Mouse (Mus musculus) MEL (cell line): ENCODE measurements around the gene Tmem69. TPM values are rescaled to one million over a fixed set of nuclear protein-coding genes. Genes with fewer than 3 reads are reported as not detected.

Experiments used
- BHLHE40 ChIP-seq: IDR thresholded peaks from 2 replicates; pipeline ENCODE4 v1.6.1; 2012; ENCODE audit warnings: low read depth, mild to moderate bottlenecking, inconsistent platforms, low read length, improper control_type of control experiment, borderline replicate concordance
- CHD1 ChIP-seq: IDR thresholded peaks from 2 replicates; pipeline ENCODE4 v1.6.1; 2012; ENCODE audit warnings: low read depth, mild to moderate bottlenecking, inconsistent platforms, low read length, improper control_type of control experiment
- CHD2 ChIP-seq: IDR thresholded peaks from 2 replicates; pipeline ENCODE4 v1.6.1; 2011; ENCODE audit warnings: low read length, improper control_type of control experiment
- E2F4 ChIP-seq: IDR thresholded peaks from 2 replicates; pipeline ENCODE4 v1.6.1; 2011; ENCODE audit warnings: low read depth, low read length, improper control_type of control experiment, borderline replicate concordance
- ELF1 ChIP-seq: IDR thresholded peaks from 2 replicates; pipeline ENCODE4 v1.6.1; 2014; ENCODE audit warnings: low read depth, mild to moderate bottlenecking, inconsistent platforms, low read length, improper control_type of control experiment, moderate library complexity
- ETS1 ChIP-seq: IDR thresholded peaks from 2 replicates; pipeline ENCODE4 v1.6.1; 2012; ENCODE audit warnings: low read depth, mild to moderate bottlenecking, inconsistent platforms, low read length, improper control_type of control experiment, moderate library complexity
- GATA1 ChIP-seq: IDR thresholded peaks from 2 replicates; pipeline ENCODE4 v1.6.1; 2011; ENCODE audit warnings: low read depth, low read length, improper control_type of control experiment
- HCFC1 ChIP-seq: IDR thresholded peaks from 2 replicates; pipeline ENCODE4 v1.6.1; 2012; ENCODE audit warnings: low read depth, mild to moderate bottlenecking, inconsistent platforms, low read length, improper control_type of control experiment, moderate library complexity
- JUND ChIP-seq: IDR thresholded peaks from 2 replicates; pipeline ENCODE4 v1.6.1; 2011; ENCODE audit warnings: low read depth, mild to moderate bottlenecking, improper control_type of control experiment, low read length
- KAT2A ChIP-seq: conservative IDR thresholded peaks from 2 replicates; pipeline ENCODE4 v1.6.1; 2012; ENCODE audit warnings: low read depth, low read length, improper control_type of control experiment, inconsistent platforms
- MAX ChIP-seq: IDR thresholded peaks from 2 replicates; pipeline ENCODE4 v1.6.1; 2011; ENCODE audit warnings: low read length, improper control_type of control experiment
- MEF2A ChIP-seq: IDR thresholded peaks from 2 replicates; pipeline ENCODE4 v1.6.1; 2014; ENCODE audit warnings: low read depth, mild to moderate bottlenecking, inconsistent platforms, low read length, improper control_type of control experiment; ENCODE audit not compliant: poor library complexity, insufficient replicate concordance, severe bottlenecking; ENCODE audit errors: extremely low read depth
- MYB ChIP-seq: IDR thresholded peaks from 2 replicates; pipeline ENCODE4 v1.6.1; 2011; ENCODE audit warnings: mild to moderate bottlenecking, low read depth, low read length, improper control_type of control experiment
- MYC ChIP-seq: IDR thresholded peaks from 2 replicates; pipeline ENCODE4 v1.6.1; 2011; ENCODE audit warnings: low read depth, mild to moderate bottlenecking, low read length, improper control_type of control experiment, moderate library complexity
- NELFE ChIP-seq: IDR thresholded peaks from 2 replicates; pipeline ENCODE4 v1.6.1; 2011; ENCODE audit warnings: low read depth, low read length, improper control_type of control experiment
- POLR2AphosphoS2 ChIP-seq: IDR thresholded peaks from 2 replicates; pipeline ENCODE4 v1.6.1; 2011; ENCODE audit warnings: low read length, improper control_type of control experiment
- POLR2AphosphoS5 ChIP-seq: IDR thresholded peaks from 2 replicates; pipeline ENCODE4 v1.6.1; 2012; ENCODE audit warnings: low read depth, borderline replicate concordance, mild to moderate bottlenecking, inconsistent platforms, low read length, moderate library complexity, mixed read lengths
- RAD21 ChIP-seq: IDR thresholded peaks from 2 replicates; pipeline ENCODE4 v1.6.1; 2011; ENCODE audit warnings: mild to moderate bottlenecking, low read depth, low read length, improper control_type of control experiment
- SIN3A ChIP-seq: IDR thresholded peaks from 2 replicates; pipeline ENCODE4 v1.6.1; 2012; ENCODE audit warnings: low read length, improper control_type of control experiment, inconsistent platforms
- SMC3 ChIP-seq: IDR thresholded peaks from 2 replicates; pipeline ENCODE4 v1.6.1; 2011; ENCODE audit warnings: low read depth, low read length, improper control_type of control experiment
- TAL1 ChIP-seq: IDR thresholded peaks from 2 replicates; pipeline ENCODE4 v1.6.1; 2012; ENCODE audit warnings: mild to moderate bottlenecking, inconsistent platforms, low read length, moderate library complexity, mixed read lengths
- TBP ChIP-seq: IDR thresholded peaks from 2 replicates; pipeline ENCODE4 v1.8.0; 2011; ENCODE audit warnings: low read depth, low read length, improper control_type of control experiment
- UBTF ChIP-seq: IDR thresholded peaks from 2 replicates; pipeline ENCODE4 v1.6.1; 2012; ENCODE audit warnings: low read depth, mild to moderate bottlenecking, inconsistent platforms, low read length, improper control_type of control experiment, moderate library complexity, borderline replicate concordance; ENCODE audit not compliant: insufficient read depth
- USF1 ChIP-seq: IDR thresholded peaks from 2 replicates; pipeline ENCODE4 v1.6.1; 2014; ENCODE audit warnings: low read depth, mild to moderate bottlenecking, inconsistent platforms, low read length, improper control_type of control experiment, moderate library complexity
- ZC3H11A ChIP-seq: IDR thresholded peaks from 2 replicates; pipeline ENCODE4 v1.6.1; 2012; ENCODE audit warnings: low read depth, mild to moderate bottlenecking, inconsistent platforms, low read length, improper control_type of control experiment
- ZKSCAN1 ChIP-seq: IDR thresholded peaks from 2 replicates; pipeline ENCODE4 v1.6.1; 2012; ENCODE audit warnings: low read depth, mild to moderate bottlenecking, inconsistent platforms, low read length, improper control_type of control experiment, moderate library complexity
- ZNF384 ChIP-seq: IDR thresholded peaks from 2 replicates; pipeline ENCODE4 v1.6.1; 2012; ENCODE audit warnings: low read depth, mild to moderate bottlenecking, inconsistent platforms, low read length, improper control_type of control experiment
- polyA plus RNA-seq, 2 experiments: library from polyadenylated mRNA; stranded (reverse) in 1 of 2; unstranded in 1 of 2; fragments of >175 nt in 1 of 2; fragments of >200 nt in 1 of 2; gene quantifications; 2 replicates each; pipeline versions ENCODE4 v1.2.1 to v1.2.4; 2012; ENCODE audit warnings: low replicate concordance in 2 of 2, low read depth in 1 of 2; ENCODE audit not compliant: insufficient read length in 2 of 2, insufficient read depth in 1 of 2, missing spikeins in 1 of 2
- total RNA-seq: library from RNA; depleted of rRNA; stranded (reverse); fragments of 300-350 nt; gene quantifications from 2 replicates; pipeline ENCODE4 v1.2.3, GENCODE M21; 2012

The Tmem69 gene
- total and polyA plus RNA-seq, 3 experiments = 7.8 to 153 (median 34.1) TPM

- TF ChIP-seq ETS1 (no peak), RAD21 (no peak), SMC3 (0 out of 2 replicates have a peak, but pooled peaks have one; percentile 23), JUND (no peak), MYB (no peak), GATA1 (no peak), ZNF384 (no peak), BHLHE40 (no peak), POLR2AphosphoS2 (peak; percentile 66; the same call in 1 of the 2 replicates), CHD1 (no peak), E2F4 (no peak), HCFC1 (peak; percentile 91), SIN3A (peak; percentile 95), UBTF (no peak), MEF2A (no peak), TBP (peak; percentile 58), ZKSCAN1 (no peak), MYC (0 out of 2 replicates have a peak, but pooled peaks have one; percentile 68), NELFE (peak; percentile 84), POLR2AphosphoS5 (no peak), KAT2A (no peak; the same call in 1 of the 2 replicates), ZC3H11A (no peak), ELF1 (peak; percentile 93), MAX (peak; percentile 42), TAL1 (no peak), USF1 (no peak), CHD2 (no peak)
Measured at GRCm38 (mm10) chr4:116596978-116597881, 41.5 kb upstream of the Tmem69 start (continued).
